Mouse (Mus musculus) bone marrow macrophage, adult 2 months (primary cell): Measurements from ENCODE around the gene Armc8.

Experiments used
- CTCF ChIP-seq: IDR thresholded peaks from 2 replicates; pipeline ENCODE4 v1.5.1; 2012; ENCODE audit warnings: low read depth, mild to moderate bottlenecking, low read length, moderate library complexity
- POLR2A ChIP-seq: IDR thresholded peaks from 2 replicates; pipeline ENCODE4 v1.6.1; 2012; ENCODE audit warnings: mild to moderate bottlenecking, low read depth, low read length, borderline replicate concordance

DNA sequence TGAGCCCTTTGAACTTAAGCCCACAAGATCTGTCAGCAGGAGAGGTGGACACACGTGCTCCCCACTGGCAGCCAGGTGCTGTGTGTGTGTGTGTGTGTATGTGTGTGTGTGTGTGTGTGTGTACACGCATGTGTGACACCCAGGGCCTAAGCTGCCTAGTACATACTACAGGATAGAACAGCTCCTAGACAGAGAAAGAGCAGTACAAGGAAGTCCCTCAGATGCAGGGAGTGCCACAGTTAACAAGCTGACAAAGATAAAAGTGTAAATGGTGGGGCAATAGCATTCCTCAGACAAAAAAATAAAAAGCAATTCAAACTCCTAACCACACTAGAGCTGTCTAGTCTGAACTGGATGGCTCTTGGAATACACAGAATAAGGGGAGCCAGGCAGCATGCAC lies 16.6 kb downstream of the Armc8 start:
- no peak for TF ChIP-seq POLR2A
- no peak for TF ChIP-seq CTCF
